Mouse (Mus musculus): ENCODE data around the gene Guk1.

DNA sequence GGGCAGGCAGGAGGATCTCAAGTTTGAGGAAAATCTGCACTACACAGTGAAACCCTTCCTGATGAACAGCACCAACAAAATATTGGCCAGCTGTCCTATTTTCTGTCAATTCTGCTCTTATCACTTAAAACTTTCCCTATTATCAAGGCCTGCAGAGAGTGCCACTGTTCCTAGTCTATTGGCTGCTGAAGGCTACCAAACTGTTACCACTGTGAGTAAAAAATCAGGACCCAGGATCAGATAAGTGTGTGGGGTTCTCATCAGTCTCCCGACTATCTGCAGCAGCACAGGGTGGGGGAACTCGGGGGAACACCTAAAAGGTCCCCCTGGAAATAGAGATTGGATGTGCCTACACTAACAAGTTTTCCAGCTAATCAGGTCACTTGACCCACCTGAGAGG is 33.2 kb upstream of the Guk1 start:
- TF ChIP-seq CTCF (conservative IDR thresholded peaks at IDR 0.05; ENCODE audit: low read length) (no peak), POU5F1 (IDR thresholded peaks at IDR 0.05; ENCODE audit: borderline replicate concordance, low read length) (no peak), NANOG (IDR thresholded peaks at IDR 0.05; ENCODE audit: borderline replicate concordance, low read length) (no peak)

All from E14TG2a.4 (cell line).